Mouse (Mus musculus): ENCODE data around the gene Vps37c. TPM values are rescaled to one million over a fixed set of nuclear protein-coding genes. Genes with fewer than 3 reads are reported as not detected.

Gene Vps37c
- 32.1 and 33.4 TPM in 2 replicates for polyA plus RNA-seq (2014; fragmentation: Nextera tagmentation; extraction: Ambion mirVana)

GRCm38 (mm10) chr19:10688537-10689352, at the start of gene Vps37c:
Gene Vps37c, plus strand, starts transcription at chr19:10688735.
- H3K27ac ChIP-seq (ENCODE audit: low read depth, low read length): peak within 1 kb of the TSS; percentile 86
- H3K4me1 ChIP-seq (replicated peaks; ENCODE audit: control insufficient read depth, insufficient read depth, low read length): peaks cover 7% of the 10 kb centered on the region
- ATAC-seq (replicated peaks; ENCODE audit: low FRiP score): peak; percentile 93
- peak within 1 kb of the TSS; percentile 84 for H3K4me3 ChIP-seq (ENCODE audit: low read depth, low read length)
- no peaks in the 10 kb centered on the region for H3K27me3 ChIP-seq (ENCODE audit: control insufficient read depth, insufficient read depth, low read length)
- peak within 1 kb of the TSS; percentile 84 for H3K9ac ChIP-seq (ENCODE audit: low read length)
- DNase-seq (ENCODE audit: low spot score): peak; percentile 97
- no peaks in the 10 kb centered on the region for H3K9me3 ChIP-seq (ENCODE audit: control insufficient read depth, low read length)
- peak within 1 kb of the TSS; percentile 68 for H3K4me2 ChIP-seq (ENCODE audit: low read depth, low read length, severe bottlenecking)
- H3K36me3 ChIP-seq (ENCODE audit: control insufficient read depth, insufficient read depth, low read length): no peaks in the 10 kb centered on the region
- under 1% methylated on average over 71 of the region's 74 CpGs for WGBS

GRCm38 (mm10) chr19:10640080-10640479, 48.5 kb upstream of the Vps37c start:
- DNase-seq (ENCODE audit: low spot score) (no peak), ATAC-seq (replicated peaks; ENCODE audit: low FRiP score) (no peak)

GRCm38 (mm10) chr19:10640589-10641378, 47.8 kb upstream of the Vps37c start:
- H3K27me3 ChIP-seq (ENCODE audit: control insufficient read depth, insufficient read depth, low read length): no peaks in the 10 kb centered on the region
- no peak overlapping the region for H3K4me2 ChIP-seq (ENCODE audit: low read depth, low read length, severe bottlenecking)
- ATAC-seq (replicated peaks; ENCODE audit: low FRiP score) (no peak), DNase-seq (ENCODE audit: low spot score) (peak; percentile 45)
- no peak overlapping the region for H3K27ac ChIP-seq (ENCODE audit: low read depth, low read length)
- H3K36me3 ChIP-seq (ENCODE audit: control insufficient read depth, insufficient read depth, low read length): no peaks in the 10 kb centered on the region
- H3K9ac ChIP-seq (ENCODE audit: low read length): no peak overlapping the region
- no peaks in the 10 kb centered on the region for H3K9me3 ChIP-seq (ENCODE audit: control insufficient read depth, low read length)
- H3K4me3 ChIP-seq (ENCODE audit: low read depth, low read length): no peak overlapping the region
- 51% methylated on average over 13 of the region's 13 CpGs for WGBS
- no peaks in the 10 kb centered on the region for H3K4me1 ChIP-seq (replicated peaks; ENCODE audit: control insufficient read depth, insufficient read depth, low read length)

More at GRCm38 (mm10) chr19:10640080-10640479, 48.5 kb upstream of the Vps37c start:
- Histone ChIP-seq H3K36me3 (ENCODE audit: control insufficient read depth, insufficient read depth, low read length) (no peaks in the 10 kb centered on the region), H3K4me1 (replicated peaks; ENCODE audit: control insufficient read depth, insufficient read depth, low read length) (no peaks in the 10 kb centered on the region), H3K9me3 (ENCODE audit: control insufficient read depth, low read length) (no peaks in the 10 kb centered on the region), H3K4me3 (ENCODE audit: low read depth, low read length) (no peak overlapping the region), H3K27ac (ENCODE audit: low read depth, low read length) (no peak overlapping the region), H3K4me2 (ENCODE audit: low read depth, low read length, severe bottlenecking) (no peak overlapping the region), H3K27me3 (ENCODE audit: control insufficient read depth, insufficient read depth, low read length) (no peaks in the 10 kb centered on the region), H3K9ac (ENCODE audit: low read length) (no peak overlapping the region)
- WGBS: 30% methylated on average over 5 of the region's 5 CpGs

GRCm38 (mm10) chr19:10645616-10646015, 42.9 kb upstream of the Vps37c start:
- ATAC-seq (replicated peaks; ENCODE audit: low FRiP score) (no peak), DNase-seq (ENCODE audit: low spot score) (no peak)
- H3K4me1 ChIP-seq (replicated peaks; ENCODE audit: control insufficient read depth, insufficient read depth, low read length): no peaks in the 10 kb centered on the region
- no peaks in the 10 kb centered on the region for H3K9me3 ChIP-seq (ENCODE audit: control insufficient read depth, low read length)
- 95% methylated on average over 2 of the region's 2 CpGs for WGBS
- H3K4me3 ChIP-seq (ENCODE audit: low read depth, low read length): no peak overlapping the region
- no peak overlapping the region for H3K4me2 ChIP-seq (ENCODE audit: low read depth, low read length, severe bottlenecking)
- no peaks in the 10 kb centered on the region for H3K36me3 ChIP-seq (ENCODE audit: control insufficient read depth, insufficient read depth, low read length)
- no peaks in the 10 kb centered on the region for H3K27me3 ChIP-seq (ENCODE audit: control insufficient read depth, insufficient read depth, low read length)
- no peak overlapping the region for H3K9ac ChIP-seq (ENCODE audit: low read length)
- no peak overlapping the region for H3K27ac ChIP-seq (ENCODE audit: low read depth, low read length)

DNA sequence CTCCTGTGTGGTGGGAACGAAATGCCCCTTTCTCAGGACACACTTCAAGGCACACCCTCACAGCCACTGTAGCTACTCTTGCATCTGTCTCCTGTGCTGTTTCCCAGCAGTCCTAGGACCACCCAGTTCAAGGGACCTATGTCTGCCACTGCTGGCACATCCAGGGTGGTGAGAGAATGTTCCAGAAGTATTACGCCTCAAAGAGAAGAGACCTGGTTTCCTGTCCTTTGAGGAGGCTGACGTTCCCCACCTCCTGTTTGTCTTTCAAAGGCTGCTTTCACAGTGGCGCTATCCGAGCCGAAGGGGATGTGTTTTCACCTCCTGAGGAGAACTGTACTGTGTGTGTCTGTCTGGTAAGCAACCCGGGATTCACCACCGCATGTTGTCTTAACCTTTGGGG, 40.4 kb upstream of the Vps37c start:
- no peak overlapping the region for H3K4me3 ChIP-seq (ENCODE audit: low read depth, low read length)
- H3K4me2 ChIP-seq (ENCODE audit: low read depth, low read length, severe bottlenecking): no peak overlapping the region
- no peaks in the 10 kb centered on the region for H3K36me3 ChIP-seq (ENCODE audit: control insufficient read depth, insufficient read depth, low read length)
- DNase-seq (ENCODE audit: low spot score): no peak
- H3K9me3 ChIP-seq (ENCODE audit: control insufficient read depth, low read length): no peaks in the 10 kb centered on the region
- no peak overlapping the region for H3K9ac ChIP-seq (ENCODE audit: low read length)
- H3K27ac ChIP-seq (ENCODE audit: low read depth, low read length): no peak overlapping the region
- WGBS: 86% methylated on average over 8 of the region's 8 CpGs
- ATAC-seq (replicated peaks; ENCODE audit: low FRiP score): no peak
- H3K4me1 ChIP-seq (replicated peaks; ENCODE audit: control insufficient read depth, insufficient read depth, low read length): no peaks in the 10 kb centered on the region
- no peaks in the 10 kb centered on the region for H3K27me3 ChIP-seq (ENCODE audit: control insufficient read depth, insufficient read depth, low read length)

DNA sequence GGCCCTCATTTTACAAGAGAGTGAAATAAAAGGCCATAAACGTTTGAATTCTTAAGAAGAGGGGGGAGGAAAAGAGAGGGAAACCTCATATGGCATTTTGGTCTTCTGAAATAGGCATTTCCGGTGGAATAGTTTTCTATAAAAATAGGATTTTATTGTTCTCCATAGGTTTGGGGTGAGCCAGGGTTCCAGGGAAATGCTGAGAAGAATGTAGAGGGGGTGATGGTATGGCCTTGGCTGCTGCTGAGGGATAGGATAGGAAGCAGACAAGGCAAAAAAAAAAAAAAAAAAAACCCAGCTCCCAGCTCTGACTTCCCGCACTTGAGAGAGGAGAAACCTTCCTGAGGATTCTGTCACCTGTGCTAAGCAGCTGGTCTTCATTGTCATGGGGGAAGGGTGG, 32.5 kb upstream of the Vps37c start:
- no peak overlapping the region for H3K4me3 ChIP-seq (ENCODE audit: low read depth, low read length)
- H3K9me3 ChIP-seq (ENCODE audit: control insufficient read depth, low read length): no peaks in the 10 kb centered on the region
- H3K27me3 ChIP-seq (ENCODE audit: control insufficient read depth, insufficient read depth, low read length): no peaks in the 10 kb centered on the region
- ATAC-seq (replicated peaks; ENCODE audit: low FRiP score) (no peak), DNase-seq (ENCODE audit: low spot score) (no peak)
- H3K4me1 ChIP-seq (replicated peaks; ENCODE audit: control insufficient read depth, insufficient read depth, low read length): no peaks in the 10 kb centered on the region
- WGBS: 65% methylated on average over 3 of the region's 3 CpGs
- H3K4me2 ChIP-seq (ENCODE audit: low read depth, low read length, severe bottlenecking): no peak overlapping the region
- no peaks in the 10 kb centered on the region for H3K36me3 ChIP-seq (ENCODE audit: control insufficient read depth, insufficient read depth, low read length)
- H3K27ac ChIP-seq (ENCODE audit: low read depth, low read length): no peak overlapping the region
- H3K9ac ChIP-seq (ENCODE audit: low read length): no peak overlapping the region

GRCm38 (mm10) chr19:10657742-10658141, 30.8 kb upstream of the Vps37c start:
- no peaks in the 10 kb centered on the region for H3K9me3 ChIP-seq (ENCODE audit: control insufficient read depth, low read length)
- WGBS: 92% methylated on average over 5 of the region's 5 CpGs
- no peak overlapping the region for H3K27ac ChIP-seq (ENCODE audit: low read depth, low read length)
- no peak overlapping the region for H3K9ac ChIP-seq (ENCODE audit: low read length)
- H3K36me3 ChIP-seq (ENCODE audit: control insufficient read depth, insufficient read depth, low read length): no peaks in the 10 kb centered on the region
- no peak overlapping the region for H3K4me2 ChIP-seq (ENCODE audit: low read depth, low read length, severe bottlenecking)
- H3K4me1 ChIP-seq (replicated peaks; ENCODE audit: control insufficient read depth, insufficient read depth, low read length): no peaks in the 10 kb centered on the region
- no peak overlapping the region for H3K4me3 ChIP-seq (ENCODE audit: low read depth, low read length)
- no peak for DNase-seq (ENCODE audit: low spot score)
- H3K27me3 ChIP-seq (ENCODE audit: control insufficient read depth, insufficient read depth, low read length): no peaks in the 10 kb centered on the region
- no peak for ATAC-seq (replicated peaks; ENCODE audit: low FRiP score)

DNA sequence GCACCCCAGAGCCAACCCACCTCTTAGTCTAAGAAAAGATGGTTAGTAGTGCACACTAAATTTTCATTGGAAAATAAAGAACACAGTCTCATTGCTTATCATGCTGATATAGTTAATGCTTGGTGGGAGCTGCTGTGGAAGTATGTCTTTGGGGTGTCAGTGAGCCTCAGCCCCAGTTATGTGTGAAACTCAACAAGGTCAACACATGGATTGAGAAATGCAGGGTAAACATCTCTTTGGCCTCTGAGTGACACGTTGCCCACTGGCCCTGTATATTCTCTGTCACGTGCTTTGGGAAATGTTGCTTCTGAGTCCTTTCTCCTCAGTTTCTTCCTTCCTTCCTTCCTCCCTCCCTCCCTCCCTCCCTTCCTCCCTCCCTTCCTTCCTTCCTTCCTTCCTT, 30.1 kb upstream of the Vps37c start:
- ATAC-seq (replicated peaks; ENCODE audit: low FRiP score): no peak
- H3K36me3 ChIP-seq (ENCODE audit: control insufficient read depth, insufficient read depth, low read length): no peaks in the 10 kb centered on the region
- H3K9ac ChIP-seq (ENCODE audit: low read length): no peak overlapping the region
- H3K4me1 ChIP-seq (replicated peaks; ENCODE audit: control insufficient read depth, insufficient read depth, low read length): no peaks in the 10 kb centered on the region
- H3K27me3 ChIP-seq (ENCODE audit: control insufficient read depth, insufficient read depth, low read length): no peaks in the 10 kb centered on the region
- H3K9me3 ChIP-seq (ENCODE audit: control insufficient read depth, low read length): no peaks in the 10 kb centered on the region
- H3K4me2 ChIP-seq (ENCODE audit: low read depth, low read length, severe bottlenecking): no peak overlapping the region
- no peak overlapping the region for H3K27ac ChIP-seq (ENCODE audit: low read depth, low read length)
- 72% methylated on average over 2 of the region's 2 CpGs for WGBS
- H3K4me3 ChIP-seq (ENCODE audit: low read depth, low read length): no peak overlapping the region
- no peak for DNase-seq (ENCODE audit: low spot score)

Measured in forebrain, embryonic 11.5 days (tissue).